Mouse (Mus musculus) thymus, adult 2 months (tissue): ENCODE measurements around the gene Pcgf2. TPM values are rescaled to one million over a fixed set of nuclear protein-coding genes. Genes with fewer than 3 reads are reported as not detected.

Experiments used
- DNase-seq: peaks from one replicate; pipeline ENCODE4 v3.0.0; 2021
- H3K27ac ChIP-seq: fragments of 200-500 bp; 2 replicates; pipeline ENCODE4 v1.5.1; 2012; ENCODE audit warnings: low read length, control low read depth; ENCODE audit not compliant: control insufficient read depth, insufficient read depth
- H3K27me3 ChIP-seq: fragments of 200-500 bp; 2 replicates; pipeline ENCODE4 v1.6.1; 2012; ENCODE audit warnings: mild to moderate bottlenecking, low read length, moderate library complexity, mixed read lengths; ENCODE audit not compliant: control insufficient read depth, insufficient read depth
- H3K36me3 ChIP-seq: fragments of 200-500 bp; 2 replicates; pipeline ENCODE4 v1.6.1; 2012; ENCODE audit warnings: mild to moderate bottlenecking, low read length, moderate library complexity; ENCODE audit not compliant: control insufficient read depth, insufficient read depth
- H3K4me1 ChIP-seq: fragments of 200-500 bp; replicated peaks from 2 replicates; pipeline ENCODE4 v1.6.1; 2012; ENCODE audit warnings: low read length; ENCODE audit not compliant: control insufficient read depth, insufficient read depth
- H3K4me3 ChIP-seq: fragments of 200-500 bp; 2 replicates; pipeline ENCODE4 v1.5.1; 2012; ENCODE audit warnings: mild to moderate bottlenecking, low read length, control low read depth, moderate library complexity; ENCODE audit not compliant: control insufficient read depth, insufficient read depth
- CTCF ChIP-seq: fragments of 200-500 bp; IDR thresholded peaks from 2 replicates; pipeline ENCODE4 v1.5.1; 2012; ENCODE audit warnings: mild to moderate bottlenecking, control low read depth, low read length, moderate library complexity, borderline replicate concordance; ENCODE audit not compliant: control insufficient read depth, poor library complexity, insufficient read depth; ENCODE audit errors: extremely low read depth
- POLR2A ChIP-seq: fragments of 200-500 bp; IDR thresholded peaks from 2 replicates; pipeline ENCODE4 v1.6.1; 2012; ENCODE audit warnings: mild to moderate bottlenecking, low read length, control low read depth, moderate library complexity; ENCODE audit not compliant: control insufficient read depth, poor library complexity, insufficient read depth; ENCODE audit errors: extremely low read depth
- WGBS: fragments of 180-500 bp; shearing (Covaris S2); methylation state at CpG from one replicate; pipeline ENCODE4 v1.1.7; 2018; 5-methylcytosine and 5-hydroxymethylcytosine counted together
- polyA plus RNA-seq: library from polyadenylated mRNA; depleted of rRNA; stranded (reverse); fragments of >200 nt; gene quantifications from 2 replicates; pipeline ENCODE4 v1.2.3, GENCODE M21; 2012

Pcgf2 gene
- polyA plus RNA-seq, 1 experiment, result 28.2 TPM

DNA sequence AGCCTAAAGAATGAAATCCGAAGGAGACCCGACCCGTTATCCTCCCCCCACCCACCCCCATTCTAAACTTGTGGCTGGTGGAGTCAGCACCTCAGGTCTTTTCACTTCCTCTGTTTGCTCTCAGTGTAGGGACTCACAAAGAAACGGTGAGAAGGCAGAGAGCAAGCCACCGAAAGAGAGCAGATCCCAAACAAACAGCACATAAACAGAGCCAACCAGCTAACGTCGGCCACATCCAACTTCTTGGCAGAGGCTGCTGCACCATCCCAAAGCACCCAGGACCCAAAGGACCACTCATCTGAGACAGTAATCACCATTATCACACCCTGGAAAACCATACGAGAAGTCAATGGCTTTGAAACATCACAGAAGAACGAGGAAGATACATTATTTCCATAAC, 43.1 kb upstream of the Pcgf2 start:
- 1% methylated on average over 9 of the region's 9 CpGs for WGBS
- peaks cover 20% of the 10 kb centered on the region for H3K4me1 ChIP-seq
- TF ChIP-seq CTCF (no peak), POLR2A (0 out of 2 replicates have a peak, but pooled peaks have one; percentile 21)

DNA sequence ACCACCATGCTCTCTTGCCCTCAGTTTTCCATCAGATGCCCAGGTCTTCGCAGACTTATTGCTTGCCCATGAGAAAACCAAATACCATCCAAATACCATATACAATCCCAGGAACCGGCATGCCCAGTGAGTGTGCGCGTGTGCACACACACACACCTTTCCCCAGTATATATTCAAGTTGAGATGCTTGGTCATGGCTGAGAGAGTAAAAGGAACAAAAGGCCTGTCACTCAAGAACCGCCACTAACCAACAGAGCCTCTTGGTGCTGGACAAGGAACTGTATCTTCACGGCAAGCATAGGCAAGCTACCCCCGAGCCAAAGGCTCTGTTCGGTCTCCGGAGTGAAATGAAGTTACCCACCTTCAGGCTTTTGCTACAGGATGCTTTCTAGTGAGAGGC, 42.3 kb upstream of the Pcgf2 start:
- WGBS, result 70% methylated on average over 9 of the region's 9 CpGs
- Histone ChIP-seq H3K27me3 (no peaks in the 10 kb centered on the region), H3K4me1 (peaks cover 20% of the 10 kb centered on the region), H3K4me3 (no peak overlapping the region), H3K27ac (no peak overlapping the region), H3K36me3 (peaks cover 1% of the 10 kb centered on the region; the same call in 1 of the 2 replicates)
- DNase-seq, result no peak
- TF ChIP-seq CTCF, result no peak
- TF ChIP-seq POLR2A, result no peak

More for the DNA sequence above, 43.1 kb upstream of the Pcgf2 start:
- H3K27ac ChIP-seq, result peak overlapping the region; percentile 82
- peaks cover 3% of the 10 kb centered on the region for H3K36me3 ChIP-seq
- peak; percentile 37 for DNase-seq
- peak overlapping the region; percentile 83 for H3K4me3 ChIP-seq
- H3K27me3 ChIP-seq, result no peaks in the 10 kb centered on the region

DNA sequence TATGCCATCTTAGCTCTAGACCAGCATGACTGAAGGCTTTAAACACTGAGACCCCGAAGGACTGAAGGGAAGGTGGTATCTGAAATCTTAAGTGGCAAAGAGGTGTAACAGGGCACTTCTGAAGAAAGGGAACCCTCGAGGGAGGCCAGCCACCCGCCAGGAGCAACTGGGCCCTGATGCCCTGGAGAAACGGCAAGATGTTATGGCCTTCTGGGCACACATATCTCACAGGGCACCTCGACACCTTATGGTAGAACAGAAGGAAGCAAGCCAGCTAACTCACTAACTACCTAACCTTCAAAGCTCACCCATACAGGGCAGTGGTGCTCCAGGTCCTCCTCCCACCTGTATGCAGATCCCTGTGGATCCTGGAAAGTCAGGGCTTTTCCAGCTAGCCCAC, 41.9 kb upstream of the Pcgf2 start:
- Histone ChIP-seq H3K4me1 (peaks cover 20% of the 10 kb centered on the region), H3K27me3 (no peaks in the 10 kb centered on the region), H3K27ac (no peak overlapping the region), H3K4me3 (no peak overlapping the region), H3K36me3 (no peaks in the 10 kb centered on the region)
- TF ChIP-seq CTCF (no peak), POLR2A (no peak)
- no peak for DNase-seq
- WGBS, result 86% methylated on average over 5 of the region's 5 CpGs

DNA sequence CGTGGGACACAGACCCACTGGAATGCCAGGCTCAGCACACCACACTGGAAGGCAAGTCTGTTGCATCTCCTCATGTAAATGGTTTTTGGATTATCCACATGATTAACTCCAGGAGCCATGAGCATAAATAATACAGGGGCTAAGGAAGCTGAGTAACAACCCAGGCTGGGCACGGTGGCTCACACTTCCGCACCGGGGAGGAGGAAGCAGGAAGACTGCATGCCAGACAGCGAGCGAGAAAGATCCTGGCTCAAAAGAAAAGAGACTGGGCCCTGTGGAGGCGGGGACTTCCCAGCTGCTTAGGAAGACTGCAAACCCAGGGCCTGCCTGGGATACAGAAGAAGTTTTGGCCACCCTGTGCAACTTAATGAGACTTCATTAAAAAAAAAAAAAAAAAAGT, 39.9 kb upstream of the Pcgf2 start:
- no peak overlapping the region for H3K4me3 ChIP-seq
- peak; percentile 43 for DNase-seq
- H3K36me3 ChIP-seq, result no peaks in the 10 kb centered on the region
- peaks cover 20% of the 10 kb centered on the region for H3K4me1 ChIP-seq
- 47% methylated on average over 7 of the region's 7 CpGs for WGBS
- H3K27me3 ChIP-seq, result no peaks in the 10 kb centered on the region
- TF ChIP-seq POLR2A (no peak), CTCF (no peak)
- no peak overlapping the region for H3K27ac ChIP-seq

DNA sequence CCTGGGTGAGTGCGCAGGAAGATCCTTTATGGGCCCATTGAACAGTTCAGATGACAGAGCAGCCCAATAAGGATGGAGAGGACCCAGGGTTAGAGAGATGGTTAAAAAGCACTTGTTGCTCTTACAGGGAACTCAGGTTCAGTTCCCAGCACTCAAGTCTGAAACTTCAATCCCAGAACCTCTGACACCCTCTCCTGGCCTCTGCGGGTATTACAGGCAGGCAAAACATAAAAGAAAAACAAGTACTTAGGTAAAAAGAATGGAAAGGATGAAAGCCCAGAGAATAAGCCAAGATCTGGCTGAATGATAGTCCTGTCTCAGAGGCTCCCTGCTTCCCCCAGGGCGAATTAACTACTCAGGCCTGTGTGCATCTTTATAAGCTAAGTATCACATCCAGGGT, 38.9 kb upstream of the Pcgf2 start:
- DNase-seq, result no peak
- H3K36me3 ChIP-seq, result no peaks in the 10 kb centered on the region
- H3K27ac ChIP-seq, result no peak overlapping the region
- peaks cover 20% of the 10 kb centered on the region for H3K4me1 ChIP-seq
- WGBS, result 96% methylated on average over 3 of the region's 3 CpGs
- no peak overlapping the region for H3K4me3 ChIP-seq
- no peak for TF ChIP-seq POLR2A
- TF ChIP-seq CTCF, result no peak
- H3K27me3 ChIP-seq, result no peaks in the 10 kb centered on the region

DNA sequence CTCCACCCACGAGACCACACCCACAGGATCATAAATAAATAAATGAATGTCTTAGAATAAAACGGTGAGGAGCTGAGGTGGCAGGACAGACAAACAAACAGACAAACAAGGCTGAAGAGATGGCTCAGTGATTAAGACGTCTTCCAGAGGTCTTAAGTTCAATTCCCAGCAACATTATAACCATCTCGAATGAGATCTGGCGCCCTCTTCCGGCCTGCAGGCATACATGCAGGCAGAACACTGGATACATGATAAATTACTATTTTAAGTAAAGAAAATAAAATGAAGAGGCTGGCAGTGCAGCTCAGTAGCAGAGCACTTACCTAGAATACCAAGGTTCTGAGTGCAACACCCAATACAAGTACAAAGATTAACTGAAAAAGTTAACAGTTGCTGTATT, 38.4 kb upstream of the Pcgf2 start:
- Histone ChIP-seq H3K27me3 (no peaks in the 10 kb centered on the region), H3K4me1 (peaks cover 20% of the 10 kb centered on the region), H3K36me3 (no peaks in the 10 kb centered on the region), H3K27ac (no peak overlapping the region), H3K4me3 (no peak overlapping the region)
- WGBS, result 82% methylated on average over 6 of the region's 6 CpGs
- TF ChIP-seq POLR2A, result no peak
- no peak for DNase-seq

DNA sequence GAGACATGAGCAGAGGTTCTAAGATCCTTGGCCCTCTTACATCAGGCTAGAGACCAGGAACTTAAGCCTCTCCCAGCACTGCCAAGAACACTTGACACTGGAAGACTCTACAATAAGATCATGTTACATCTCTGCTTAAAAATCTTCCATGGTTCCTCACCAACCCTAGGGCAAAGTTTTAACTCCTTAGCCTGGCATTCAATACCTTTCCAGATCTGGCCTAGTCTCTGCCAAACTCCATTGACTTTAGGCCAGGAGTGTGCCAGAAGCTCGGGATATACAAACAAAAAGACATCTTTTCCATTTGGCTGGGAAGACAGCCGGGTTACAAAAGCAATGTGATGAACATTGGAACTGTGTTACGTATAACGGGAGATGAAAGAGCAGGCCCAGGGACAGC, 37.3 kb upstream of the Pcgf2 start:
- no peak for DNase-seq
- TF ChIP-seq CTCF, result no peak
- Histone ChIP-seq H3K4me3 (no peak overlapping the region), H3K4me1 (peaks cover 11% of the 10 kb centered on the region), H3K27me3 (no peaks in the 10 kb centered on the region), H3K27ac (no peak overlapping the region), H3K36me3 (no peaks in the 10 kb centered on the region)
- 91% methylated on average over 4 of the region's 4 CpGs for WGBS
